Mouse (Mus musculus) left cerebral cortex, adult 8-10 months (tissue): ENCODE measurements at regions not wholly inside any gene's neighbourhood (a gene's known extent, or its start where the extent isn't known, plus 50 kb on each side); places are given as distances from the start of the nearest gene placed in this dataset.

Experiments
- DNase-seq, 2 experiments: peaks; one replicate each; pipeline ENCODE4 v3.0.0; 2022; ENCODE audit warnings: low spot score in 2 of 2

DNA sequence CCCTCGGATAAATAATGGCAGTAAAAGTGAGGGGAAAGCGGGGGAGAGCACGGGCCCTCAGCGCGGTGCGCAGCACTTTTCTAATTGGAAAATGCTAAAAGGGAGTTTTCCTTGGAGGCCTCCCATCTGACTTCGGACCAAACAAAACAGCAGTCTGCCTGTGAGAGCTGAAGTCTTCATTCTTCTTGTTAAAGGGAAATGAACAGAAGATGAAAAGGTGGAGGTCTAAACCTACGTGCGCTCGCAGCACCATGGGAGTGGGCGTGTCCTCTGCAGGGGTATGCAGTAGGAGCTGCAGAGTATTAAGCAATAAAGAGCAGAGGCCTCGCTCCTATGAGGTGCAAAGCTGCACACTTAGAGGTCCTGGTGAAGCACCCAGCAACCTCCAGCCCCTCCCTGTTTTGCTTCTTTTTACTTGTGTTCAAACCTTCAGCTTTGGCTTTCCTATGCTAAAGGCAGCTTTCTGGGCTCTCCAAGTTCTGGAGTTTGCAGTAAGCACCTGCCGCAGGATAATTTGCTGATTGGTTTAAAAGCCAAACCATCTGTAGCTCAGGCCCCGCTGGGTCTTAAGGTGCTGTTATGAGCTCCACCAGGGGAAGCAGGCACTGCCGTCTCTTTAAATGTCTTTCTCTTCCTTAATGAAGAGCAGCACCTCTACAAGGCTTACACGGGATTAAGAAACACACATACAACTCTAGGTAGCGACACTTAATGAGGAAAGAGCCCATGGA, 253.9 kb upstream of the Runx1 start:
- DNase-seq = peak in 1 of 2 experiments; percentile 5

DNA sequence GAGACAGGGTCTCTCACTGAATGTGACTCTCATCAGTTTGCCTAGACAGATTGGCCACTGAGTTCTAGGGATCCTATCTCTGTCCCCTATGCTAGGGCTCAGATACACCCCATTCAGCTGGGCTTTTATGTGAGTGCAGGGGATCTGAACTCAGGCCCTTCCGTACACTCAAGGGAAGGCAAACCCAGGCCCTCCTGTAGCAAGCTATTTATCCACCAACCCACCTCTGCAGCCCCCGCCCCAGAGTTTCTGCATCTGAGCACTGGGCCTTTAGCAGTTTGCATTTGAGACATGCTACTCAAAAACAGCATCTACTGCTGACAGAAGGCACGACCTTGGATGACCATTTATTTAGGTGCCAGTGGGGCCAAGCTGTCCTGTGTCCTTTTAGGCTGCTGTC, 253.0 kb upstream of the Runx1 start:
- DNase-seq = no peak

DNA sequence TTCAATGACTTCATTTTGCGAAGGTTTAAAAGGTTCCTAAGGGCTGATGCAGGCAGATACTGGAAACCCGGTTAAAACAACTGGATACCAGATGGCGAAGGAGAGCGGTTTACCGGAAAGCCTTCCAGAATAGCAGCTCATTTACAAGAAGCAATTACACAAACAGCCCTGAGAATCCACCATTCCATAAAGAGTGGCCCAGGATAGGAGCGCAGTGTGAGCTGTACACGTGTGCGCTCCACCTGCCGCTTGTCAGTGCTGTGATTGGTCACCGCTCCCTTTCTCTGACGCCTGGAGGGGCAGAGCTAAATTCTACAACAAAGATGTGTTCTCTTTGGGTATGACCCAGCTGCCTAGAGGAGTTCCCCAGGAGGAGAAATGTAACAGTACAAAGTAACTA, 249.5 kb upstream of the Runx1 start:
- DNase-seq = no peak

DNA sequence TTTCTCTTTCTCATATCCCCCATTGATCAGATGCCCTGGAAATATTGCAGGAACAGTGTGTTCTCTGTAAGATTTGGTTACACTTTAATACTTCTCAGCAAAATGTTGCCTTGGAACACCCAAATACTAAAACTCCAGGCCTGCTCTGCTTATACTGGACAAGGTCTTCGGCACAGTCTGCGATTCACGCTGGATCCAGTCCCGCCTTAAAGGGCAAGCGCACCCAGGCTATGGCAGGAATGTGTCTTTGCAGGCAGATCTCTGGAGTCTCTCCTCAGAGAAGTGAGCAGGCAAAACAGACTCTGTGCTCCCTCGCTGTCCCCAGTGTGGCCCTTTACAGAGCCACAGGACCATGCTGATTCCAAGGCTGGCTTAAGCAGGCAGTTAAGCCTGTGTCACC, 246.2 kb upstream of the Runx1 start:
- DNase-seq = no peak

DNA sequence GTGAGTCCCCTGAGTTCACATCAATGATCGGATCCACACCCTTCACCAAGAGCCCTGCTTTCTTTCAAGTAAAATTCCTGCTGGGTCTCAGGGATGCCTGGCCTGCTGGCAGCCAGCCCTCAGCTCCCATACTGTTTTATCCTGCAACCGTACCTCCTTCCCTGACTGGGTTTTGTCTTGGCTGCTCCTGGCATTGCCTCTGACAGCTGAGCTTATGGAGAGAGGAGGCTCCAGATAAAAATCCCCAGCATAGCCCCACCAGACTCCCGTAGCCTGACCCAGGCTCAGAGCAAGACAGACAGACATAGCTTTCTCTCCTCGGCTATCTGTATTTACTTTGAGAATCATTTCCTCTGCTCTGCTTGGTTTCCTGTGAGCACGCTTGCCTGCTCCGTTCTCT, 245.8 kb upstream of the Runx1 start:
- DNase-seq = no peak

DNA sequence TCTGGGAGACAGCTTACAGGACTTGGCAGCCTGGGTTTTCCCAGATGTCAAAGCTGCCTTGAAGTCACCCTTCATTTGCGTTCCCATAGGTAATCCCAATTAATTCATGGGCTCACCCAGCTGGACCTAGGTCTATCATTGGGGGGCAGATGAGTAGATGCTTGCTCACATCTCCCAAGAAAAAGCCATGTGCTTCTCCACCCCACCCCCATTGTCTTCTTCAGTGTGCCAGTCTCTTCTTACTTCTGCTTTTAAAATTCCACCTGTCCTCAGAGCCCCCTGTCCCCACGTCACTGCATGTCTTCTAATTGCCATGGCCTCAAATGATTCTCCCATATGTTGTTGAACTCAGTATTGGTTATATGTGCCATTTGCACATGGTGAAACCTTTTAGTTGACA, 240.9 kb upstream of the Runx1 start:
- DNase-seq = no peak

DNA sequence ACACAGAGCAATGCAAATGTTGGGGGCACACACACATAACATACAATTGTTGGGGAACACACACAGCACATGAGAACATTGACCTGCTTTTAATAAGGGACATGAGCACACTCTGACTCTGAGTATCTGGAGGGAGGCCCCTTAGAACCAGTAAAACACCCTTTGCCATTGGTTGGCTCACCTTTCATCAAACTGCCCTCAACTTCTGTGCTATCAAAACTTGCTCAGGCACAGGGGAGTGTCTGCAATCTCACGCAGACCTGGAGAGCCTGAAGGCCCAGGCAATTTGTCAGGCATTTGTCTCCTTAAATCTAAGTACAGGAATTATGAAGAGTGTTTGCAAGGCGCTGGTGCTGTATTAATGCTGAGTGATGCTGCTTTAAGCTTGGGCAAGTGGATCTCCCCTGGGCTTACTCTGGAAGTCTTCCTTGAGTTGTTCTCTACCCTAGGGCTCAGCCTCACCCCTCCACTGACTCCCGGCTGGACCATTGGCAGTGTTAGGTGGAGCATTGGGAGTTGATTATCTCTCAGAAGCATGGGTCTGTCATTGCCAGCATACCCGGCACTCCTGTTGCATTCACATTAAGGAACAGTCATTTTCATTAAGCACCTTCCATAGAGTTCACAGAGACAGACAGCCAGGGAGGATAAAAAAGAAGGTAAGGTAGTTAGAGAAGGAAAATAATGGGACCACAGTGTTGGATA, 235.7 kb upstream of the Runx1 start:
- DNase-seq = no peak

DNA sequence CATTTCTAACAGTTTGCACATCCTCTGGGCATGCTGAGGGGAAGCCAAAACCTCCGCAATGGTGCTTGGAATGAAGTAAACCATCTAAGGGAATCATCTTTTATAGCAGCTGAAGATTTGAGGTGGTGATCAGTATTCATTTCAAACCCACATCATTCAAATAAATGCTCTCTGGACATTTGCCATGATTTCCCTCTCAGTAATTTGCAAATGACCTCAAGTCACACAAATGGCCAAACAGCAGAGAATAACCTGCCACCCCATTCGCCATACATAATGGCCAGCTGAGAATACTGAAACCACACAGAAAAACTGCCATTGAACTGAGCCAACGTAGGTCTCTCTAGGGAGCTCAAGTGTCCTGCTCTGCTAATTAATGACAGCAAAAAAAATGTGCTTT, 230.3 kb upstream of the Runx1 start:
- no peak for DNase-seq

DNA sequence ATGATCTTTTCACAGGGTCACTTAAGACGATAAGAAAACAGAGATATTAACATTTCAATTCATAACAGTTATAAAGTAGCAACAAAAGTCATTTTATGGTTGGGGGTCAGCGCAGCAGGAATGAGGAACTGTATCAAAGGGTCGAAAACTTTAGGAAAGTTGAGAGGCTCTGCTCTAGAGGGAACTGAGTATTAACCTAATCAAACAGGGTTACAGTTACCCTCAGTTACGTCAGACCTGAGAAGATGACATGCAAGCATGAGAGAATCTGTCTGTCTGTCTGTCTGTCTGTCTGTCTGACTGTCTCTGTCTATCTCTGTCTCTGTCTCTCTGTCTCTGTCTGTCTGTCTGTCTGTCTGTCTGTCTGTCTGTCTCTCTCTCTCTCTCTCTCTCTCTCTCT, 229.6 kb upstream of the Runx1 start:
- DNase-seq = no peak

DNA sequence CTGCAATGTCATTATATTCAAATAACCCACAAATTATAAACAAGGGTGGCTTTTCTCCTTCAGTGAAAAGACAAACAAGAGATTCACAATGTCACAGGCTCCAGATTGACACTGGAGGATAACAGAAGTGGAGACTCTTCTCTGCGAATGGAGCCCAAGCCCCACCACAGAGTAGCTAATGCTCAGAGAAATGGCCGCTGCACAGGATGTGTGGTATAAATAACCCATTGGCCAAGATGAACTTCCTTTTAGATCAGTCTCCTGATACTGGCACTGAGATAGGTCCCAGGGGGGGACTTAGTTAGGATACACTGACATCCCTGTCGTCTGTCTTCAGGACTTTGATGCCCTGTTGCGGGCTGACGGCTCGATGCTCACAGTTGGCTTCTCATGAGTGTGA, 225.3 kb upstream of the Runx1 start:
- no peak for DNase-seq

DNA sequence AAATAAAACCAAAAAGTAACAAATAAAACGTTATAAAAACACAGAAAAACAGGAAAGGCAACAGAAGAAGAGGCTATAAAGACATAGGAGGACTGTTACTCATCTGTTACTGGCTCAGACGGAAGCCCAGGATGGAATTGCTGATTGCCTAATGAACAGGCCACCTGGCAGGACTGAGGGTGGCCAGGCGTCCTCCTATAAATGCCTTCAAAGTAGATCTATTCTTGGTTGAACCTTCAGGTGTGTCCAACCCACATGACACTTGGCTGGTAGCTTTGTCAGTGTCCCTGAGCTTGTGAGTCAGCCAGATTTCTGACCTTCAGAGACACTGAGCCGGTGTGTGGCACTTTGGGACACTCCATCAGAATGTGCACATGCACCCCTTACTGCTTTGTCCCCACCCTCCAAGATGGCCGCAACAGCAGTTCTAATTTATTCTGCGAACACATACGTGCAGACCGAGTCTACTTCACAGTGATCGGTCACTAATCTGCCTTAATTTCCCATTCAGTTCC, 222.5 kb upstream of the Runx1 start:
- DNase-seq = no peak

DNA sequence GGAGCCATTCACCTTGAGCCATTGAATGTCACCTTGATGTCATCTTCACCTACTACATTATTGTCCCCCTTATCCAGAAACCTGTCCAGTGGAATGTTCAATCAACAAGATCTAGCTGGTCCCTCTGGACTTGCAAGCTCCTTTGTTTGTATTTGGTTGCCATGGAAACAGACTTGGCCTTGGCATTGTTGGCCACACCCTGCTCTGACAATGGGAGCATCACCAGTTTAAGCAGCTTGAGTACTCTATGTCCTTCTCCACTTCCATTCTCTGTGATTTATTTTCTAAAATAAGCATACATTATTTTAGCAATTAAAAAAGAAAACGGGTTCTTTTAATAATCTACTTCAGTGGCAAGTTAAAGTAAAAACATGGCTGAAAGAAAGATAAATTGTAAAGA, 221.6 kb upstream of the Runx1 start:
- no peak for DNase-seq

DNA sequence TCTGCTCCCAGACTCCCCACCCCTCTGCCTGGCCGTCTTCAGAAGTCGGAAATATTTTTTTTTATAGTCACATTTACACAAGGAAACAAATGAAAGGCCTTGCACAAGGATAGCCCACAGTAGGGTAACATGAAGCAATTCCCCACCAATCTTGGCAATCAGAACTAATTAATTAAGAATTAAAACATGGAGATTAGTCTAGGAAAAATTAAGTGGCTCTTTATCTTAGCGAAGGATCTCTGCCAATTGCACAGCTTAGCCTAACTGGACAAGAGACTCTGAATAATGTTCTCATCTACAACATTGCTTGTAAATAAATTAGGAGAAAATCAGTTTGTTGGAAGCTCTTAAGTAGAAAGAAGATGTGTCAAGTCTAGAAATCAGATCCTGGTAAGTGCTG, 220.3 kb upstream of the Runx1 start:
- DNase-seq = no peak

DNA sequence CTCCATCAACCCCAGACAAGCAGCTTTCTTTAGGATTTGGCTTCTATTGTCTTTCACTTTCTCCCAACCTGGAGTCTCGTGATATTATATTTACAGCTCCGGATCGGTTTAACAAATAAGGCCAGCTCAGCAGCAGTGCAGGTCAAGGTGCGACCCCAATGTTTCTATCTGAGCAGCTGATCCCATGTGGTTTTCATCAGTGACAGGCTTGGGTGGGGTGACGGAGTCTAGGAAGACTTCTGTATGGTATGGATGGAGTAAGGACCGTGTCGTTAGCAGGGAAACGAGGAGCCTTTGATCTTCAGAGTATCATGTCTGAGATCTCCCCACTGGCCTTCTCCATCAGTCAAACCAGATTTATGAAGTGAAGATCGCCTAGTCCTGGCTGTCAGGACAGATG, 217.4 kb upstream of the Runx1 start:
- no peak for DNase-seq

DNA sequence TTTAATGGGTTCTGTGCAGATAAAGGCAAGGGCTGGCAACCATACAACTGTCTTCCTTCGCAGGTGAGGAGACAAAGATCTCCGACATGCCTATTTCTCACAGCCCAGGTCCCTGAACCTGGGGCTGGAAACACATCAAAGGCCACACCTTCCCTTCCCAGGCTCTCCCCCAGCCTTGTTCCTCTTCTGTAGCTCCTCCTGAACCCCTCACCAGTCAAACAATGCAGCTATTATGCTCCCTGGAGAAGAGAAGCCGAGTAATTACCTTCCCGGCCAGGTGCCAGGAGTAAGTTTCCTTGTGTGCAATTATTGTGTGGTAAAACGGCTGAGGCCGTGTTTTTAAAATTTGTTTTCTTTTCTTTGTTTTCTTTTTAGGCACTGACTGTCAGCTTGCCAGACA, 217.0 kb upstream of the Runx1 start:
- DNase-seq = no peak

DNA sequence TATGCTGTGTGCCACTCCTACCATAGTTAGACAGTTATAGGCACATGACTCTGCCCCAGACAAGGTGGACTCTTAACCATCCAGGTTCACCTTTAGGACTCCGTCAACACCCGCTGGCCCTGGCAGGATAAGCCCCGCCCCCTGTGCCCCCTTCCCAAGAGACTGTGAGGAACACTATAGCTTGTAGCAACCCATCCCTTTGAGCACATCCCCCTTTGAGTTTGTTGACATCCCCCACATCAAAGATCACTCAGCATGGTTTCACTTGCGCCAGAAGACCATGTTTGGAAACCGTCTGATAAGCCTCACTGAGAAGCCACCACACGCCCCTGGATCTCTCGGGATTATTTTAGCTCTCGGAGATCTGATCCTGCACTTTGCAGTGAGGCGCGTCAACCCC, 216.5 kb upstream of the Runx1 start:
- no peak for DNase-seq

DNA sequence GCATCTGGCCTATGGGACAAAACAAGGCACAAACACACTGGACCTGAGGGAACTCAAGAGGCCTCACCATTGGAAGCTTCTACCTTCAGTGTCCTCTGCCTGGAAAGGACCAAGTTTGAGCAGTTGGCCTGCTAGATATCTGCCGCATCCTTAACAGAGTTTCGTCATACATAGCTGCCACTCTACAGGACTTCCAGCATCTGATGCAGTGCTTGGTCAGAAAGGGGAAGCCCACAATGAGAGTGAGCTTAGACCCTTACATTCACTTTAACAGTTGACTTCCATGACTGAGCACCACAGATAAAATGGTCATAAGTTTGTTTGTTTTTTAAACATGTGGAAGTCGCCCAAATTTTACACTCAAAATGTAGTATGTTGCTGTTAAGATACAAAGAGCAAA, 215.9 kb upstream of the Runx1 start:
- DNase-seq = no peak

DNA sequence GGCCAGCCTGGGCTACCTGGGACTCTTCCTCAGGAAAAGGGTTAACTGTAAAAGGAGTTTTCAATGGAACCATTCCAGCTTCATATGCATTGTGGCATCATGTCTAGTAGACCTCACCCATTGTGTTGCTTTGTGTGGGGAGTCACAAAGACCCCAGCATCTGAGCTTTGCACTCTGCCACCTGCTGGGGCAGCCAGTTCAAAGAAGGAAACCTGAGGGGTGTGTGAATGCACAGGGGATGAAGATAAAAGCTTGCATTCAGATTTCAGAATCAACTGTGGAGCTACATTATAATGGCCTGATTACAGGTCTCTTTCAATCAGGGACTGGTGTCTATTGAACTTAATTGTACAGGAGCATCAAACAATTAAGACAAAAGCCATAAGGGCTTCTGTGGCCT, 215.4 kb upstream of the Runx1 start:
- DNase-seq = no peak

DNA sequence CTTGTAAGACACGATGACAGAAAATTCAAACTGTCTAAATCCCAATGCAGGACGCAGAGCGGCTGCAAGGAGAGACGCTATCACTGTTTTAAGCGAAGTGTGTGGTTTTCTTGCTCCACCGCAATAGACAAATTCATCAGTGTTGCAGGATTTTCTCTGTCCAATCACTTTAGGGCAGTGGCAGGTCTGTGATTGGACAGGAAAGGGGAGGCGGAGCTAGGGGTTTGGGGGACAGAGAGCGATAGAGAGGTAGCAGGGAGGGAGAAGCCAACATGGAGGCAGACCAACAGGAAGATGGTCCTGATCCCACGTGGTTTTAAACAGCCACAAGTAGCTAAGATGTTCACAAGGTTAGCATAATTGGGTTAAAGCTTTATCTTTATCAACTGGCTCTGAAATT, 209.7 kb upstream of the Runx1 start:
- DNase-seq = no peak

DNA sequence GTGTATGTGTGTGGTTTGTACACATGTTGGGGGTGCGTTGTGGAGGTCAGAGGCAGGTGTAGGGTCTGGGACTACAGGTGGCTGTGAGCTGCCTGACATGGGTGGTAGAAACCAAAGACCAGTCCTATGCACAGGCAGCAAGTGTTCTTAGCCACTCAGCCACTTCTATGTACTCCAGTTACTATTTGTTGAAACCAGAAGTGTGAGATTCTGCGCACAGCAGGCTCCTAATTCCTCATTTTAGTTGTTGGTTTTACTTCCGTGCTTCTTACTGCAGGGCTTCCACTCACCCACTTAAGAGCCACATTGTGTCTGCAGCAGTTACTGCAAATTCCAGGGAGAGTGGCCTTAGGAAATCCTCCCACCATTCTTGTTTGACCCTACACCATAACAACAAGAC, 208.0 kb upstream of the Runx1 start:
- no peak for DNase-seq

DNA sequence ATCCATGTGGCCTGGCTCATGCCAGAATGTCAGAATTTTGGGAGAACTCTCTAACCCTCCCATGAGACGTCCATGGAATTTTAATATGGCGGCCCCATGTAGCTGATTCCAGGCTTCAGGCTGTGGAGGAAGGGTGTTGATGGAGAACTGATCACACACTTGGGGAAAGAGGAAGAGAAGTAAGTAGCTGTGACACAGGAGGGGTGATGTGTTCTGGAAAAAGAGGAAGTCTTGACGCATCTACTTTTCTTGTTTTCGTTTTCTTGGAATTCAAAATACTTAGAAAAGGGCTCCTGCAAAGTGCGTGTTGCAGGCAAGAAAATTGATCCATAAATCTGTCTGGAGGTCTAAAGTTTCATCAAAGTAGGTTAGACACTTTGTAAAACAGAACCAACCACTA, 205.7 kb upstream of the Runx1 start:
- DNase-seq = no peak

DNA sequence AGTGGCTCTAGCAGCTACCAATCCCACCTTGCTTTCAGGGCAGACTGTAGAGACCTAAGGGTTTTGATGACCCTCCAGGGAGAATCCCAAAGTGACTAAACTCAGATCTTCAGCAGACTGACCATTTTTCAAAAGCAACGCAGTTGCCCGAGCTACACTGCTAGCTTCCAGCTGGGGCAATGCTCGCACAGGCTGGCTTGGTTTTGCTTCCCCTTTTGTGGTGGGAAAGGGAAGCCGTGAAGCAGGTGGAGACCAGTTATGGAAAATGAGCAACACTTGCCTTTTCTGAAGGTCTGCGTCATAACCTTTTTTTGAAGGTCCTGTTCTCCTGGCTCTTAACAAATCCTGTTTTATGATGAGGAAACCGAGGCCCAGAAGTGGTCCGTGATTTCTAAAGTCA, 202.7 kb upstream of the Runx1 start:
- DNase-seq = no peak

DNA sequence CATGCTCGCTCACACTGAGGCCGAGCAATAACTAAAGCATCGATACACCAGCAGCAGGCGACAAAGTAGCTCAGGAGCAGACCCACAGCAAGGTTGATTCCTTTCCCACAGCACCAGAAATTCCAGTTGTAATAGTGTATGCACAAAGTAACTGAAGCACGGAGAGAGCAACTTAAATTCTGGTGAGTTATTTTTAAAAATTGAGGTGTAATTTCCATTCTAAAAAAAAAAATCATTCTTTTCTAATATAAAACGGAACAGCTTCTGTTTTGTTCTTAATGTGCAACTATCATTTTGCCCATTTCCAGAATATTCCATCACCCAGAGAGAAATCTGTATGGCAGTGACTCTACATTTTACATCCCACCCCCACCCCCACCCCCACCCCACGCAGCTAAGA, 202.1 kb upstream of the Runx1 start:
- DNase-seq = no peak
